Mouse (Mus musculus): ENCODE results near the gene Gm7694.

Gene Gm7694

DNA sequence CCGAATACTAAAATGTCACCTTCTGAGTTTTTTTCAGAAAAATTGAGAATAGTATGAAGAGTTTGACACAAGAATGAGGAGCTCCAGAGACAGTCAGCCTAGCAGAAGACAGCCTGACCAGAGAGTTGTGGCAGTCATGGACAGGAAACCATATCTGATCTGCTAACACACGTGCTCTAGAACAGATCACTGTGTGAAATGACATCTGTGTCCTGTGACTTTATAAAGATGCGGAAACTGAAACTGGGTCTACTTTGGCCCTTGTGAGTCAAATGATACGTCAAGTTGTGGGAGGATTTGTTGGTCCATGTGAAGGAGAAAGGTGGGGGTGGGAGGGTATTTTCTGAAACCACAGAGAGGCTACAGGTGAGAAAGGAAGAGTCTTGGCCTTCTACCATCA lies 35.4 kb downstream of the Gm7694 start:
- H3K4me3 ChIP-seq (replicated peaks; ENCODE audit: low read length) = no peak overlapping the region
- no peaks in the 10 kb centered on the region for H3K27me3 ChIP-seq (ENCODE audit: insufficient read depth, low read length)
- no peaks in the 10 kb centered on the region for H3K36me3 ChIP-seq (ENCODE audit: insufficient read depth, low read length)
- no peaks in the 10 kb centered on the region for H3K4me1 ChIP-seq (replicated peaks; ENCODE audit: low read depth, low read length)
- no peaks in the 10 kb centered on the region for H3K9me3 ChIP-seq (ENCODE audit: low read length)
- TF ChIP-seq CTCF (conservative IDR thresholded peaks at IDR 0.05; ENCODE audit: low read length) = no peak
- no peak for TF ChIP-seq NANOG (IDR thresholded peaks at IDR 0.05; ENCODE audit: borderline replicate concordance, low read length)

DNA sequence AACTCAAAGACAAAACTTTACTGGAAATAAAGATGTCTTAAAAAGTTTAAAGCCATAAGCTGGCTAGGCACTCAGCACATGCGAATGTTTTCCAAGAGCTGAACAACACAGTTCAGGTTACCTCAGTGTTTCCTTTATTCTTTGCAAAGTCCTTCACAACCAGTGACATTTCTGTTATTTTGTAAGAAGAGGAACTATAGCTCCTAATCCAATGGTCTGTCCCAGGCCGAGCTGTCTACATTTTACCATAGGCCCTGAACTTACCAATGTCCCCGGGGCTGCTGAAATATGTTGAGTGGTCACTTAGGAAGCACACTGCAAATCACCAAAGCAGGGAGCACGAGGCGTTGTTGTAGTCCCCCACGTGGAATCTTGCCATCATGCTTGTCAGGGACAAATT lies 35.9 kb downstream of the Gm7694 start:
- Histone ChIP-seq H3K9me3 (ENCODE audit: low read length) (no peaks in the 10 kb centered on the region), H3K4me1 (replicated peaks; ENCODE audit: low read depth, low read length) (no peaks in the 10 kb centered on the region), H3K27me3 (ENCODE audit: insufficient read depth, low read length) (no peaks in the 10 kb centered on the region), H3K4me3 (replicated peaks; ENCODE audit: low read length) (no peak overlapping the region), H3K36me3 (ENCODE audit: insufficient read depth, low read length) (no peaks in the 10 kb centered on the region)
- no peak for TF ChIP-seq CTCF (conservative IDR thresholded peaks at IDR 0.05; ENCODE audit: low read length)
- no peak for TF ChIP-seq POU5F1 (IDR thresholded peaks at IDR 0.05; ENCODE audit: borderline replicate concordance, low read length)
- no peak for TF ChIP-seq NANOG (IDR thresholded peaks at IDR 0.05; ENCODE audit: borderline replicate concordance, low read length)

GRCm38 (mm10) chr1:170255560-170255910 lies 50.6 kb downstream of the Gm7694 start:
- Histone ChIP-seq H3K4me3 (replicated peaks; ENCODE audit: low read length) (peak overlapping the region; percentile 35; the same call in 1 of the 2 replicates), H3K4me1 (replicated peaks; ENCODE audit: low read depth, low read length) (peaks cover 6% of the 10 kb centered on the region; the same call in 1 of the 2 replicates), H3K9me3 (ENCODE audit: low read length) (no peaks in the 10 kb centered on the region), H3K36me3 (ENCODE audit: insufficient read depth, low read length) (no peaks in the 10 kb centered on the region), H3K27me3 (ENCODE audit: insufficient read depth, low read length) (no peaks in the 10 kb centered on the region)
- TF ChIP-seq CTCF (conservative IDR thresholded peaks at IDR 0.05; ENCODE audit: low read length) = no peak
- TF ChIP-seq POU5F1 (IDR thresholded peaks at IDR 0.05; ENCODE audit: borderline replicate concordance, low read length) = no peak
- TF ChIP-seq NANOG (IDR thresholded peaks at IDR 0.05; ENCODE audit: borderline replicate concordance, low read length) = no peak

DNA sequence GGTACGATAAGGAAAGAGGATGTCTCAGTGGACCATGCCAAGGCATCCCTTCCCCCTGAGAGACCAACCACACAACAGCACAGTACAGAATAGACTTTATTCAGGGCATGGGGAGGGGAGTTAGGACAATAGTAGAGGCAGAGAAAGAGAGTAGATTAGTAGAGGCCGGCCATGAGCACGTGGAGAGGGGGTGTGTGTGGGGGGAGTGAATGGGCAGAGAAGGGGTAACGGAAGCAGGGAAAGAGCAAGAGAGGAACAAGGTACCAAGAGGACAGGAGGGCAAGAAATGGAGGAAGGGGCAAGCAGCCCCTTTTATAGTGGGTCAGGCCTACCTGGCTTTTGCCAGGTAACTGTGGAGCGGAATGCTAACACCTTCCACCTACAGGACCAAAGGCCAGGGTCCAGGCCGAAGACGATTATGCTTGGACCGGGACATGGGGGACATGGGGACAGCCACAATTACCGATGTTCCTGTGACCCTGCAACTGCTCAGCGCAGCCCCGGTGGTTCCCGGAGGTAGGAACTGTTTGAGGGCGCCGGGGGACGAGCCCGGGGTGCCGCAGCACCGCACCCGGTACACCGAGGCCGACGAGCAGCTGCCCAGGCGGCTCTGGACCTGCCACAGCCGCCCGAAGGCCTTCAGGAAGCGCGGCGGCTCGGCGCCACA lies 51.1 kb downstream of the Gm7694 start:
- H3K9me3 ChIP-seq (ENCODE audit: low read length) = no peaks in the 10 kb centered on the region
- TF ChIP-seq NANOG (IDR thresholded peaks at IDR 0.05; ENCODE audit: borderline replicate concordance, low read length) = no peak
- no peak for TF ChIP-seq POU5F1 (IDR thresholded peaks at IDR 0.05; ENCODE audit: borderline replicate concordance, low read length)
- no peak for TF ChIP-seq CTCF (conservative IDR thresholded peaks at IDR 0.05; ENCODE audit: low read length)
- peak overlapping the region; percentile 49 for H3K4me3 ChIP-seq (replicated peaks; ENCODE audit: low read length)

More for the DNA sequence above, 51.1 kb downstream of the Gm7694 start:
- Histone ChIP-seq H3K27me3 (ENCODE audit: insufficient read depth, low read length) (no peaks in the 10 kb centered on the region), H3K36me3 (ENCODE audit: insufficient read depth, low read length) (no peaks in the 10 kb centered on the region), H3K4me1 (replicated peaks; ENCODE audit: low read depth, low read length) (peaks cover 6% of the 10 kb centered on the region; the same call in 1 of the 2 replicates)
